Mouse (Mus musculus) C2C12 (cell line): ENCODE data around the gene Gm11009. TPM values are rescaled to one million over a fixed set of nuclear protein-coding genes. Genes with fewer than 3 reads are reported as not detected.
"Not testable (repeated sequence)": the region's sequence is repeated elsewhere in the genome, so short reads cannot be mapped to it uniquely, and the experiment has no call there.

Source experiments
- H3K27me3 ChIP-seq: one replicate; pipeline ENCODE4 v1.6.1; 2011; ENCODE audit not compliant: control insufficient read depth, insufficient read depth, insufficient read length
- H3K36me3 ChIP-seq: one replicate; pipeline ENCODE4 v1.6.1; 2011; ENCODE audit not compliant: control insufficient read depth, insufficient read depth
- H3K4me3 ChIP-seq: one replicate; pipeline ENCODE4 v1.5.1; 2011; ENCODE audit warnings: mild to moderate bottlenecking, control low read depth; ENCODE audit not compliant: poor library complexity, insufficient read depth, severe bottlenecking
- H3K79me2 ChIP-seq: one replicate; pipeline ENCODE4 v1.6.1; 2011; ENCODE audit not compliant: control insufficient read depth, insufficient read depth
- H3K79me3 ChIP-seq: one replicate; pipeline ENCODE4 v1.6.1; 2011; ENCODE audit warnings: low read depth, control low read depth
- H3ac ChIP-seq: one replicate; pipeline ENCODE3; 2011; ENCODE audit warnings: low read depth; ENCODE audit not compliant: control insufficient read depth, insufficient read length
- long read RNA-seq, 2 experiments: library from polyadenylated mRNA; unstranded; transcript quantifications; one replicate each; pipeline ENCODE4 v2.0.0; 2019 to 2020
- polyA plus RNA-seq: library from polyadenylated mRNA; unstranded; fragments of >200 nt; fragmentation: generic; extraction: Trizol; gene quantifications from one replicate; pipeline ENCODE4 v1.2.1, GENCODE M21; 2012; ENCODE audit warnings: missing spikeins

The Gm11009 gene
- polyA plus RNA-seq: not detected
- long read RNA-seq, experiment 1: 0 reads
- long read RNA-seq, experiment 2: 0 reads

DNA sequence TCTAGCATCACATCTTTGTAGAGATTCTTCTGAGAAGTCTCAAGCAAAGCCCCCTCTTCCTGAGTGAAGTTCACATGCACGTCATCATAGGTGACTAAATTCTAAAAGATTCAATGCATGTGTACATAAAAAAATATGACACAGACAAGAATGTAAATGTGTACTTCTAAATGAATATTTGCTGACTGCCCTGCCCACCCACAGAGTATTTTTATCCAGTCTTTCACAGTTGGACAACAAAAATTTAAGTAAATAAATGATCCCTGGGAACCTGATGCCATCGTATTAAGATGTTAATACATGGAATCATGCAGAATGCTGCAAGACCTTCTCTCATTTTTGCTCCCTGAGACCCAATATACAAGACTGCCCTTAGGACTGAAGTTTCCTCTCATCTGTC lies at the start of gene Gm11009:
Gene Gm11009 (minus strand): TSS at position 101 of the 400 bp plus-strand sequence.
- H3ac ChIP-seq, H3K79me2 ChIP-seq, H3K4me3 ChIP-seq: not testable (repeated sequence)

More for the DNA sequence above, at the start of gene Gm11009:
- H3K79me3 ChIP-seq, H3K36me3 ChIP-seq, H3K27me3 ChIP-seq: not testable (repeated sequence)

Other genes starting within 250 kb of the Gm11009 start
- gene Gm2004, start 169.7 kb downstream of the Gm11009 start, polyA plus RNA-seq: 1.3 TPM
- 0.05 TPM for gene 2210418O10Rik, start 92.9 kb downstream of the Gm11009 start, polyA plus RNA-seq
- gene Gm14435, start 104.1 kb upstream of the Gm11009 start, polyA plus RNA-seq: 0.67 TPM
- gene Gm14434, start 167.3 kb upstream of the Gm11009 start, polyA plus RNA-seq: 5.8 TPM
- gene Zfp967, start 201.6 kb upstream of the Gm11009 start, polyA plus RNA-seq: not detected